Mouse (Mus musculus) ovary, postnatal 36 days (tissue): ENCODE measurements around the gene Psma6.
"Not testable (repeated sequence)": the region's sequence is repeated elsewhere in the genome, so short reads cannot be mapped to it uniquely, and the experiment has no call there.

Experiments used
- DNase-seq: peaks from one replicate; pipeline ENCODE4 v3.0.0; 2022; ENCODE audit warnings: low spot score, mixed read lengths

Psma6 gene

DNA sequence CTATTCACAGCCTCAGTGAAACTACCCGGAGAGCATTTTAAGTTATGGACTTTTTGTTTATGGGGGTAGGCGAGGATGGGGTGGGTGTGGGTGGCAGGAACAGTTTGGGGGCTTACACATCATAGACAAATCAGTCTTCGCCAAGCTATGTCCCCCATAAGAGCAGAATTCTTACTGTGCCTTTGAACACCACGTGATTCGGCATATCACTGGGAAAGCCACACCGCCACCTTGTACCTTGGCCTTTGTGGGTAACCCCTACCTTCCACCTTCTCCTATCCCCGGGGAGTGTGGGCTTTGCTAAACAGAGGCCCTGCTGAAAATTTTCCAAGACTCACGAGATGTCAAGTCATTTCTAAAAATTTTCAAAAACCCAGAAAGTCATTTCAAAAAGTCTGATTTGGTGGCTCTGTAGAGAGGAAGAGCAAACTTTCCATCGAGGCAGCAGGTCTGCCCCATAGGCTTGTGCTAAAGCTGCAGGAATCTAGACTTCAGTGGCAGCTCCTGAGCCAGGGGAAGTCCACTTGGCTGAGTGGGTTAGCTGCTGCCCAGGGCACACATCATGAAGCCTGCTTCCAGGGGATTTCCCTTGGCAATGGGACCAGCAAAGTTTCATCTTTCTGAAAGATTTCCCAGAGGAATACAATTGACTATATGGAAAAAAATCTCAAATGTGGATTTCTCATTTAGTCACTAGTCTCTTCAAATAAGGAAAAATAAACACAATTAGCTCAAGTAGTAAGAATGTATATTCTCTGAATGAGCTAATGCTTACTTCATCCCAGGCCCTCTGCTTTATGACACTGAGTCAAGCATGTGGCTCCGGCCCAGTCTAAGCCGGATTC is 8.9 kb downstream of the Psma6 start:
- DNase-seq: no peak

DNA sequence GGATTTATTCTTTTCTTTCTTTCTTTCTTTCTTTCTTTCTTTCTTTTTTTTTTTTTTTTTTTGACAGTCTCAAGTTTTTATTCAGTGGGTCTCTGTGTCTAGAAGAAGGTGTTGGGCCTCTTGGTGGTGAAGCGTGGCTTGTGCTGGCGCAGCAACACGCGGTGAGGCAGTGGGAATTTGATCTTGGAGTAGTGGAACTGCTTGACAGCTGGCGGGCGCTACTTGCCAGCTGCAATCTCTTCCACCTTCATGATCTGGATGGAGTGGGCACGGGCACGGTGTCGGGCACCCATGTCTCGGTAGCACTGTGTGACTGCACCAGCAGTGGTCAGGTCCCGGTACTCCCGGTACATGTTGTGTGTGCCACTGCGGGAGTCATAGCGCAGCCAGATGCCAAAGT is 11.6 kb downstream of the Psma6 start:
- not testable (repeated sequence) for DNase-seq

- DNase-seq: no peak
Observed at GRCm38 (mm10) chr12:55396536-55396935, 12.5 kb downstream of the Psma6 start.

GRCm38 (mm10) chr12:55397544-55398239 is 13.7 kb downstream of the Psma6 start:
- DNase-seq: no peak

DNA sequence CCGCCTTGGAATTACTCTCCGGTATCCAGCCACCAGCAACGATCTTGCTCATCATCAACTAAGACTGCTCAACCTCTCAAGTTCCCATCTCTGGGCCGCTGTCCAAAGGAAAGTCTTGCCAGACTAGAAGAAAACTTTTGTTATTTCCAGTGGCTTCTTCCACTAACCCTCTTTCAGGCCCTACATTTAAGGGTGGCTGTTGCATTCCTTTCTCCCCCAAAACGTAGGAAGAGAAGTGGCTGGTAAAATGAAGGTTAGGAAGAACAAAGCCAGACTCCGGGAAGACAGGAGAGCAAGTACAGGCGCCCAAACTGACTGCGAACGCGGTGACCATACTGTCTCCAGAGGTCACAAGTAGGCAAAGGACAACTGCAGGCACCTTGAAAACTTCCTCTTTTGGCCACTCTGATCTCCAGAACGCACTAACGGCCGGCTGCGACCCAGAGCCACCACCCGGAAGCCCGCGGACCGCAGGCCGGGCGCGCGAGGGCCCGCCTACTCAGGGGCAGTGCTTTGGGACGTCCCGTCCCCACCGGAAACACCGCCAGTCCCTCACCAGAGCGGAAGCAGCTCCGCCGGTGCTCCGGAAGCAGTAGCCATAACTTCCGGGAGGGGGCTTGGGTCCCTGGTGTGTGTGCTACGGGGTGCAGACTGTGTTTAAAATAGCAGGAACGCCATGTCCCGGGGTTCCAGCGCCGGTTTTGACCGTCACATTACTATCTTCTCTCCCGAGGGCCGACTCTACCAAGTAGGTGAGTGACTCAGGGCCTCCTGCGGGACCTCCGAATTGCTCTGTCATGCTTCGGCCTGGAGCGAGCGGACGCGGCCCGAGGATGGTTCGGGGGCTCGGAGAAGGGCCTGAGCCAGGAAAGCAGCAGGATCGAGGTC is 14.5 kb downstream of the Psma6 start:
- peak; percentile 90 for DNase-seq

DNA sequence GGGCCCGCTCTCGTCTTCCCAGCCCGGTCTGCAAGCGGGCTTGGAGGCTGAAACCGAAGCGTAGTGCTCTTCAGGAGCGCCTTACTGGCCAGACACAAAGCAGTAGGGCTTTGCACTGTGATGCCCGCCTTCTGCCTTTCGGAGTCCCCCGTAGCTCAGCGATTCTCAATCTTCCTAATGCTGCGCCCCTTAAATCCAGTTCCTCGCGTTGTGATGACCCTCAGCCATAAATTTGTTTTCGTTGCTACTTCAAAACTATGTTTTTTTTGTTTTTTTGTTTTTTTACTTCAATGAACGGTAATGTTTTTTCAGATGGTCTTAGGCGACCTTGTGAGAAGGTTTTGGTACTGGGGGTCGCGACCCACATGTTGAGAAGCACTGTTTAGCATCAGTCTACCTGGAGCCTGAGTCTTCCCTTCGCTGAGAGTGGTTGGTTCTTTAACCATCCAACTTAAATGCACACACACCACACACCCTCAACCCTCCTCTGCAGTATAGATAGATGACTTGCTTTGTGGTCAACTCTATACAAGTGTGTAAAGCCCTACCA is 15.2 kb downstream of the Psma6 start:
- DNase-seq: no peak

DNA sequence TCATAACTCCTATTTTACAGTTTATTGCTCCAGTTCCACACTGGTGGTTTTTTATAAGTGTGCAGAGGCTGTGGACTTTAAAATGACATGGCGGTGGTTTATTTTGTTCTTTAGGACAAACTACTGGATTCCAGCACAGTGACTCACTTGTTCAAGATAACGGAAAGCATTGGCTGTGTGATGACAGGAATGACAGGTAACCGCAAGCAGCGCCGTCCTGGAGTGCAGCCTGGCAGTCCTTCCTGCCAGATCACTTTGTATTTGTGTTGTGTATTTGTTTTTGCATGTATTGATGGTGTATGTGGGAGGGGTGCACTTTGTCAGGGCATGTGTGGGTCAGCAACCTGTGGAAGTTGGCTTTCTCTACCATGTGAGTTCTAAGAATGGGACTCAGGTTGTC is 23.9 kb downstream of the Psma6 start:
- DNase-seq: no peak

GRCm38 (mm10) chr12:55415255-55415654 is 31.2 kb downstream of the Psma6 start:
- no peak for DNase-seq

- no peak for DNase-seq
Observed at GRCm38 (mm10) chr12:55415762-55416161, 31.7 kb downstream of the Psma6 start.

DNA sequence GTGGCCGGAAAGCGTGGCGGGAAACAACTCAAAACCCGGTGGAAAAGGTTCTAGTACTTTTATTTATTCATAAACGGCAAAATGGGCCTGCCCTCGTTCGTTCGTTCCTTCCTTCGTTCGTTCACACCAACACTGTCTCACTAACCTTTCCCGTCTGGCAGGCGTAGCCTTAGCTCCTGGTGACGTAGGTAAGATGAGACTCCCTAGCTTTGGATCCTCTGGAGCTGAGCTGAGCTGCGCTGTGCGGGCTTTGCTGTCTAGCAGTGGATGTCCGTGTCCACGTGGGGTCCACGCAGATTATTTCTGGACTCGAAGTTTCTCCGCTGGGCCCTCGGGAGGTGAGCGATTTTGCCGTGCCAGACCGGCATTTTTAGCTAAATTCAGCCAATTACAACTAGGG is 36.2 kb downstream of the Psma6 start:
- DNase-seq: no peak

DNA sequence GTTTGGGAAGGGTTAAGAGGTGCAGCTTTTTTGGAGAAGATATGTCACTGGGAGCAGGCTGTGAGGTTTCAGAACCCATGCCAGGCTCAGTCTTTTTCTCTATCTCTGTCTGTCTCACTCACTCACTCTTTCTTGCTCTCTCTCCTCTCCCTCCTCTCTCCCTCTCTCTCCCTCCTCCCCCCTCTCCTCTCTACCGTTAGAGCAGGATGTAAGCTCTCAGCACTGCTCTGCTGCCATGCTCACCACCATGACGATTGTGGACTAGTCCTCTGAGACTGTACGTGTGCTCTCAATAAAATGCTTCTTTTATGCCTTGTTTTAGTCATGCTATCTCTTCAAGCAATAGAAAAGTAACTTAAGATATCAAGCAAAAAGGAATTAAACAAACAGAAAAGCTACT is 38.0 kb downstream of the Psma6 start:
- DNase-seq: no peak

DNA sequence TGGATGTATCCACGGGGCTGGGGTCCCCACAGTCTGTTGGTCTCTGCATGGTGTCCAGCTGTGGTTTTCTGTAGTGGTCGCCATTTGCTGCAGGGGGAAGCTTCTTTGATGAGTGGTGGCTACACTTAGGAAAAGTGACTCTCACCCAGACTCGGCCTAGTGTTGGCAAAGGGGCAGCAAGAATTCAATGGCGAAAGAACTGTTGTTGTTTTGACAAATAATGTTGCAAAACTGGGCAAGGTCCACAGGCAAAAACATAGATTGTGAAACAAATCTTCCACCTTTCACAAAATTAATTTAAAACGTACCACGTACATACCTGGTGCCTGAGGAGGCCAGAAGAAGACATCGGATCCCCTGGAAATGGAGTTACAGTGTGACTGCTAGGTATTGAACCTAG is 42.3 kb downstream of the Psma6 start:
- DNase-seq: no peak

GRCm38 (mm10) chr12:55429201-55429600 is 45.2 kb downstream of the Psma6 start:
- no peak for DNase-seq

- no peak for DNase-seq
Observed at GRCm38 (mm10) chr12:55429956-55430355, 45.9 kb downstream of the Psma6 start.

DNA sequence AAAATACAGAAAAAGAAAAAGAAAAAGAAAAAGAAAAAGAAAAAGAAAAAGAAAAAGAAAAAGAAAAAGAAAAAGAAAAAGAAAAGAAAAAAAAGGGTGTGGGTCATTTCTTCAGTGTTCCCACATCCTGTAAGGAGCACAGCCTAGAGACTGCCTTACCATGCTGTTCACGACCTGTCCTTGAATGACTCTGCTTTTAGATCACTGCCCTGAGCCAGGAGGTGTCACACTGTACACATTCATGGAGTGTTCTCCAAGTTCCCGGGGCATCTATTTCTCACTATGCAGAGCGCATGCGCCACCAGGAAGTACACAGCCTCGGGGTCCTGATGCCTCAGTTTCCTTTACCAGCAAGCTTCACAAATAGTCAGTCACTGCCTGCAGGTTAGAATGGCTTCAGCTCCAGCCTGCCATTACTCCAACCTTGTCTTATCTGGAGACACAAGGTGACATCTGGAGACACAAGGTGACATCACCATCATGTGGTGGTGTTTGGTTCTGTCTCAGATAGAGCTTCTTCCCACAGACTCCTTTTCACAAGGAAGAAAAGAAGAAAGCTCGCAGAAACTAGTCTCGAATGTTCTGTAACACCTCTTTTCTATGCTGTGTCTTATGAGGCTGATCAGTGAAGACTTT is 48.4 kb downstream of the Psma6 start:
- DNase-seq: no peak

DNA sequence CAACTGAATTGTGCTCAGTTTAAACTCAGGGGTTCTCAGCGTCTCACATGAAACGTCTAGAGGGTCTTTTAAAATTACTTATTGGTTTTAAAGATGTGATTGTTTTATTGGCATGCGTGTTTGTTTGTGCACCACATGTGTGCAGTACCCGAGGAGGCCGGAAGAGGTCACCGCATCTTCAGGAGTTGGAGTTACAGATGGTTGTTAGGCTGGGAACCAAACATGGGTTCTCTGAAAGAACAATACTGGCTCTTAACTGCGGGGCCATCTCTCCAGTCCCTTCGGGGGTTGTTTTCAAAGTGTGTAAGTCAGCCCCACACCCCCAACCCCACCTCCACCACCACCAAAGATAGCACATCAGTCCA is 48.9 kb downstream of the Psma6 start:
- no peak for DNase-seq

DNA sequence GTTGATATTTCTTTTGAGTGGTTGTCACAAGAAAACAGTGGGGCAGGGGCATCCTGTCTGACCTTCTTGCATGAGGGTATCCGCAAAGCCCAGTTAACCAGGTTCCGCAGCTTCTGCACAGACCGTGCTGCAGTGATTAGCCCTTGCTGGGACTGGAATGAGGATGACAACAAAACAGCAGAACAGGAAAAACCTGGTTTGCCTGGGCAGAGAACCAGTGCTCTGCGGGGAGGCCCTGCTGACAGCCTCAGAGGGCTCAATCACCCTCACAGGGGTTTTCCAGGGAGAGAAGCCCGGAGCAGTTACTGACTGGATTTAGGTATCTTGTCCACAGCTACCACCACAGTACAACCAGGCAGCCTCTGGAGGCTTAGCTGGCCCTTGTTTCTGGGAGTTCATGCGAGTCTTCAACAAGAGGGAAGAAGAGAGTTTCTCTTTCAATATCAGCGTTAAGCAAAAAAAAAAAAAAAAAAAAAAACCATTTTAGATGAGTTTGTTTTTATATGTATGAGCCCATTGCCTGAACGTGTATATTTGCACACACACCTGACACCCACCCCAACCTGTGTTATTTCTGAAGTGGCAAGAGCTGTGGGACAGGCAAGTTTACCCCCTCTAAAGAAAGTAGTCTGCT is 49.9 kb downstream of the Psma6 start:
- no peak for DNase-seq

- no peak for DNase-seq
Observed at GRCm38 (mm10) chr12:55435080-55435479, 51.1 kb downstream of the Psma6 start.

GRCm38 (mm10) chr12:55437122-55437826 is 53.3 kb downstream of the Psma6 start:
- DNase-seq: no peak

GRCm38 (mm10) chr12:55438058-55438457 is 54.0 kb downstream of the Psma6 start:
- DNase-seq: no peak
